Mouse (Mus musculus) embryonic stem cell, embryonic (primary cell): ENCODE measurements around the gene Trim5.
"Not testable (repeated sequence)": the region's sequence is repeated elsewhere in the genome, so short reads cannot be mapped to it uniquely, and the experiment has no call there.

Experiments used
- CTCF ChIA-PET, 4 experiments: fragments of 300-600 bp in 2 of 4; fragments of 350-600 bp in 2 of 4; sonication (Branson Sonifier 250); formaldehyde crosslinking; loops; one replicate each; lab custom pipeline; 2022; ENCODE audit warnings: inconsistent platforms in 2 of 4; lab: Charles Lee
- POLR2A ChIA-PET, 4 experiments: fragments of 300-600 bp in 2 of 4; fragments of 350-600 bp in 2 of 4; sonication (Branson Sonifier 250); formaldehyde crosslinking; loops; one replicate each; lab custom pipeline; 2022; ENCODE audit warnings: antibody characterized with exemption in 4 of 4, inconsistent platforms in 1 of 4; lab: Charles Lee

Trim5 gene

DNA sequence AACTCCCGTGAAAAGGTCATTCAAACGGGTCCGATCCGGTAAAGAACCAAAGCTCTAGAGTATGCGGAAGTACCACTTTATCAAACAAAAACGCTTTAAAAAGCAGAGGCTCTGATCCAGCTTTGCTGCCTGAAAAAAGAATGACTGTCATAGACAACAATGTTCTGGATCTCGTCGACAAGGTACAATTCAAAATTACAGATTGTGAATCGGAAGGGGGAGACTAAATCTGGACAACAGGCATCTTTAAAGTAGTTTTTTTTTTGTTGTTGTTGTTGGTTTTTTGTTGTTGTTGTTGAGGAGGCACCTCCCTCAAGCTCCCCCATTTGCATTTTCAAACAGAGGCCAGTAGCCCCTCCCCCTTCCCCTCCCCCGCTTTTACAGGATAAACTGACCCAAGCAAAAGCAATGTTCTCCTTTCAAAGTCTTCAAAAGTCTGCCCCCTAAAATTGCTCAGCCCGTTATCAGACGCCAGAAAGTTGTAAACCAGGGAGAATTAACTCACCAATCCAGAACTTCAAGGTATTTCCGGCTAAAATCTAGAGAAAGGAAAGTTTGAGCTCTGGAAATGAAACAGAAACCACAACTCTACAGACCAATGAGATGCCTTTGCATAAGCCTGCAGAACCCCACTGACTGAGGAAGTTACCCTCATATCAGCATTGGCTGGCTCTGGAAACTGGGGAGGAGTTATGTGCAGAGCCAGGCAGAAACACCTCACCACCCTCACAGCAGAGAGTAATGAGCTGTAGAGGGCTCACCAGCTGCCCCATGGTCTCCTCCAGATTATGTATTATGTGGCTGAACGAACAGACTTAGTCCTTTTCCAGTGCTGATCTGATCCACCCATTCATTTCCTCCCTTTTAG is at the start of gene Trim5:
Trim5 (minus strand) TSS at position 519 of the 868 bp plus-strand sequence.
- POLR2A ChIA-PET, result interaction anchor here in 1 of 4 experiments (0.6 kb wide), 2 partner anchors 58 to 211 kb away, joined by 3 read pairs; no protein-coding TSS in a partner anchor
- CTCF ChIA-PET, result not testable (repeated sequence)

- CTCF ChIA-PET, POLR2A ChIA-PET: not testable (repeated sequence)
Measured at GRCm38 (mm10) chr7:104335547-104335946, 47.7 kb upstream of the Trim5 start.

DNA sequence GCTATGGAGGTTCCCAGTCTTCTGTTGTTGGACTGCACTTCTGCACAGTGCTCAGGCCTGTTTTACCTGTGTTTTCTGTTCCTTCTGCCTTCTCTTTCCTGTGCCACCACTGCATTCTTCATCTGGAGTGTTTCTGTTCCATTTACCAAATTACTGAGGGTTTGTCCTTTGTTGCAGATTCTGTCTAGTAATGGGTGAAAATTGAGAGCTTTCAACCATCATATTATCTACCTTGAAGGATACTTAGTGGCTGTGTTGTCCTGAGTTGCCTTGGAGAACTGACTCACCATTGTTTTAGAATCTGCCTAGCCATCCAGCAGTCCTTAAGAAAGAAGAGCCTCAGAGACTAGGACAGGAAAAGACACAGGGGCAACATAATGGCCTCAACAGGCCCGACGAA is 41.3 kb upstream of the Trim5 start, which contains the start of gene Trim34b:
Trim34b (plus strand) TSS at position 301 of the 400 bp plus-strand sequence.
- POLR2A ChIA-PET, CTCF ChIA-PET: not testable (repeated sequence)

DNA sequence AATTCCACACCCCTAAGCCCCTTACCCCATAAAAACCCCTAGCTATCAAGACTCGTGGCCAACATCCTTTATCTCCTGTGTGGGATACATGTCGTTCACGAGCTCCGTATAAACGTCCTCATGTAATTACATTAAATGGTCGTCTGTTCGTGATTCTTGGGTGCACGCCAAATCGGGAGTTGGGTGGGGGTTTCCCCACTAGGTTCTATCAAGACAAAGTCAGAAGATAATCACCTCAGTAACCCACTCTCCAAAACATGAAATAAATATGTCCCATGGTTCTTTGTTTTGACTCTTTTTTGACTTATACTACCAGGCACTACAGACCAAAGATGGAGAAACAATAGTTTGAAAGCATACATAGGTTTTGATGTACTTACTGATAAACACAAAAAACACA is 34.1 kb upstream of the Trim5 start:
- POLR2A ChIA-PET, result no interaction called here
- CTCF ChIA-PET, result no interaction called here

DNA sequence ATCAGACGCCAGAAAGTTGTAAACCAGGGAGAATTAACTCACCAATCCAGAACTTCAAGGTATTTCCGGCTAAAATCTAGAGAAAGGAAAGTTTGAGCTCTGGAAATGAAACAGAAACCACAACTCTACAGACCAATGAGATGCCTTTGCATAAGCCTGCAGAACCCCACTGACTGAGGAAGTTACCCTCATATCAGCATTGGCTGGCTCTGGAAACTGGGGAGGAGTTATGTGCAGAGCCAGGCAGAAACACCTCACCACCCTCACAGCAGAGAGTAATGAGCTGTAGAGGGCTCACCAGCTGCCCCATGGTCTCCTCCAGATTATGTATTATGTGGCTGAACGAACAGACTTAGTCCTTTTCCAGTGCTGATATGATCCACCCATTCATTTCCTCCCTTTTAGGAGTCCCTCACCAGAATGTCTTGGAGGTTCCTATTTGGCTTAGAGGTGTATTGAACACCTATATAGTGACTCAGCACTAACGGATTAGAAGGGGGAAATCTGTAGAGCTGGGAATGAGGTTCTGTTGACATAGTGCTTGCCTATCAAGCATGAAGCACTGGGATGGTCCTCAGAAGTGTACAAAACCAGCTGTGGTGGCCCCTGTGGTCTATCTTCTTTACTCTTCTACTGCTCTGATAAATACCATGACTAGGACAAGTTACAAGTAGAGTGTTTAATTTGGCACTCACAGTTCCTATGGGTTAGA is 27.6 kb upstream of the Trim5 start, which contains the start of gene Trim12a:
Trim12a (minus strand) TSS at position 98 of the 712 bp plus-strand sequence.
- POLR2A ChIA-PET, result interaction anchor here in 1 of 4 experiments (1.2 to 2.5 kb wide), 3 partner anchors 16 to 96 kb away, joined by 4 to 11 read pairs (median 5); no protein-coding TSS in a partner anchor
- CTCF ChIA-PET, result not testable (repeated sequence)

DNA sequence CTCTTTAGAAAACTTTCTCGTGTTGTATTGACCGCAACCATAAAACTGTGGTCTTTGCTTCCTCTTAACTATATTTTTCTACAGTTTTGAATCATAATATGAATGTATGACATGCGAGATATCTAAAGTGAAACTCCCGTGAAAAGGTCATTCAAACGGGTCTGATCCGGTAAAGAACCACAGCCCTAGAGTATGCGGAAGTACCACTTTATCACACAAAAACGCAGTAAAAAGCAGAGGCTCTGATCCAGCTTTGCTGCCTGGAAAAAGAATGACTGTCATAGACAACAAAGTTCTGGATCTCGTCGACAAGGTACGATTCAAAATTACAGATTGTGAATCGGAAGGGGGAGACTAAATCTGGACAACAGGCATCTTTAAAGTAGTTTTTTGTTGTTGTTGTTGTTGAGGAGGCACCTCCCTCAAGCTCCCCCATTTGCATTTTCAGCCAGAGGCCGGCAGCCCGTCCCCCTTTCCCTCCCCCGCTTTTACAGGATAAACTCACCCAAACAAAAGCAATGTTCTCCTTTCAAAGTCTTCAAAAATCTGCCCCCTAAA is 27.0 kb upstream of the Trim5 start:
- CTCF ChIA-PET, result no interaction called here

DNA sequence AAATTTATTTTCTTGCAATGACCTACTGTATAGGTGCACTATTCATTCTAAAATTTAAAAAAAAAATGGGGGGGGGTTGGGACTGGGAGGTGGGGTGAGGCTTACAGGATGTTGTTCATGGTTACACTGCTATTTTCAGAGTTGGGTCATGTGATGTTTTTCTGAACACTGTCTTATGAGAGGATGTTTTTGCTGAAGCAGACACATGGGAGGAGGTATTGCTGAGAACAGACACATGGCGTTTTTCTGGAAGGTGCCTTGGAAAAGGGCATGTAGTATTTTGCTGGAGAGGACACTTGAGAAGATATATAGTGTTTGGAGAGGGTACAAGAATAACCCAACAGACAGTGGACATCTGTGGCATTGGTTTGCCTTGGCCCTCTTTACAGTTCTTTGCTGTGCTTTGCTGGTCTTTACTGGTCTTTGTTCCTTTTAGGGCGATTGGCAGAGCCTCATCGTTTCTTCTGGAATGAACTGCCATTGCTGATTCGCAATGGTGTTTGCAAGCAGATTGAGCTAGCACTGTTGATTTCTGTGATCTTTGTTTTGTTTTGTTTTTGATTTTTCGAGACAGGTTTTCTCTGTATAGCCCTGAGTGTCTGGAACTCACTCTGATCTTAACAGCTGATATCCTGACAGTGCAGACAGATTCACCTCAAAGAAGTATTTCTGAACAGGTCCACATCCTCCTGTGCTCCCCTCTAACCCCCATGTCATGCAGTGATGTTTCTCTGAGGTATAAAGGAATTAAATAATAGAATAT is 3.9 kb upstream of the Trim5 start:
- ChIA-PET POLR2A (no interaction called here), CTCF (no interaction called here)

More for the DNA sequence above, 27.0 kb upstream of the Trim5 start:
- POLR2A ChIA-PET, result interaction anchor here in 1 of 4 experiments (1.2 to 2.5 kb wide), 2 partner anchors 16 to 95 kb away, joined by 5 to 11 read pairs; no protein-coding TSS in a partner anchor

DNA sequence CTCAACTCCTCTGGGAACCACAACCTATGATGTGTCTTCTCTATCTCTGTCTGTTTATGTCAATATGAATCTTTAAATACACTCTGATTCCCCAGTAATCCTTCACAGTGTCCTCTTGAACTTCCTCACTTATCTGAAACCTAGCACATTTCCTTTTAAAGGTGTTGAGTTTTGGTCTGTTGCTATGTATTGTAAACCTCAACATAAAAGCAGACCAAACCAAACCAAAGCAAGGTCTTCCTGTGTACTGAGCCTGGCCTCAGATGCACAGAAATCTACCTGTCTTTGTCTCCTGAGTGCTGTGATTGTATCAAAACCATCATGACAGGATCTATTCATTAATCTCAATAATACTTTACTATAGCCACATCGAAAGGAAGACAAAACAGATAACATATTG is 2.7 kb upstream of the Trim5 start:
- CTCF ChIA-PET, result no interaction called here
- POLR2A ChIA-PET, result interaction anchor here in 1 of 4 experiments (0.5 kb wide), 1 partner anchor 63 kb away, joined by 4 read pairs; no protein-coding TSS in a partner anchor

GRCm38 (mm10) chr7:104279361-104279760 is 8.5 kb downstream of the Trim5 start:
- POLR2A ChIA-PET, CTCF ChIA-PET: not testable (repeated sequence)

DNA sequence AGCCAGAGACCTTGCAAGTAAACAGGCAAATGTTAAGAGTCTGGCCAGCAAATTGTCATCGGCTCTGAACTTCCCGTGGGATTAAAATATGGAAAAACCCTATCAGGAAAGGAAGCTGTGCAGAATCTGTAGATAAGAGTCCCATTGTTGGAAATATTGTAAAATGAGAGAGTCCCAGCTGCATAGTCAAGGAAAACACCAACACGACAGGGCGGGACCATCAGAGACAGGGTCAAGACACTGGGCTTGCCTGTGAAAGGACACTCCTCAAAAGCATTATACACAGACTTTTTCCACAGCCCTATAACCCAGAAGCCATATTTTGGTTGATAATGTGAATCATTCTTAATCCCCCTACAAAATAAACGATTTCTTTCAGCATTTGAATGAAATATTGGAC is 22.6 kb downstream of the Trim5 start:
- CTCF ChIA-PET, POLR2A ChIA-PET: not testable (repeated sequence)

DNA sequence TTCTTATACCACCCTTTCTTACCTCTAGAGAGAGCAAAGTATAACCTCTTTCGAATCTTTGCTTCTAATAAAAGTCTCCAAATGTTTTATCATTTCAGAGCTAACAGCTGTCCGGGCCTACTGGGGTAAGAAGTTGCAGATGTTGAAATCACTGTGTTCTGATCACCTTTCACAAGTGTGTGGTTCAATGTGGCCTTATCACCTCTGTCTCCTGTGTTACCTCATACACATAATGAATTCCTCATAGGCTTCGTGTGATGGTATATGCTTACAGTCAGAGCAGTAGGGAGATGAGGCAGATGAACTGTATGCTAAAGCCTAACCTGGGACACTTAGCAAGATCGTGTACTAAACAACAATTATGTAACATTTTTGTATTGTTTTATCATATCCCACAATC is 27.5 kb downstream of the Trim5 start:
- POLR2A ChIA-PET, CTCF ChIA-PET: not testable (repeated sequence)

GRCm38 (mm10) chr7:104244287-104245181 is 43.4 kb downstream of the Trim5 start, which contains the start of gene Trim34a:
Gene Trim34a (plus strand): TSS chr7:104244457.
- ChIA-PET POLR2A (interaction anchor here (0.6 to 2.8 kb wide), 17 partner anchors 9 to 679 kb away, joined by 3 to 20 read pairs (median 4); partner anchors contain the start of gene Trim6 (in 2 of the 4)), CTCF (interaction anchor here (0.6 to 1.4 kb wide), 4 partner anchors 9 to 47 kb away, joined by 3 to 5 read pairs (median 4); no protein-coding TSS in a partner anchor)

DNA sequence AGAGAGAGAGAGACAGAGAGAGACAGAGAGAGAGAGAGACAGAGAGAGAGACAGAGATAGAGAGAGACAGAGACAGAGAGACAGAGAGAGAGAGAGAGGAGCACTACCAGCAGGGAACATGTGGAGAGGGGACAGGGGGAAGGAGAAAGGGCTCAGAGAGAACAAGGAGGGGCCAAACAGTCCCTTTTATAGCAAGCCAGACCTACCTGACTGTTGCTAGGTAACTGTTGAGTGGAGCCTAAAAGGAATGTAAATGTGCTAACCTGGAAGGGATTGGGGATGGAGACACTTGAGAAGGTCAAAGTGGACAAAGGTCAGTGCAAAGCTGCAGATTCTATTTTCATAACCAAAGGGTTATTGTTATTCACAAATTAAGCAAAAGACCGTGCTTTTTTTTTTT is 44.3 kb downstream of the Trim5 start:
- POLR2A ChIA-PET, result interaction anchor here (0.6 to 2.8 kb wide), 16 partner anchors 8 to 200 kb away, joined by 3 to 20 read pairs (median 4); partner anchors contain the start of gene Trim6 (in 2 of the 4)
- CTCF ChIA-PET, result interaction anchor here in 3 of 4 experiments (0.6 to 1.4 kb wide), 4 partner anchors 8 to 18 kb away, joined by 3 to 5 read pairs (median 4); no protein-coding TSS in a partner anchor

GRCm38 (mm10) chr7:104240857-104241256 is 47.0 kb downstream of the Trim5 start:
- ChIA-PET CTCF (interaction anchor here in 2 of 4 experiments (0.7 to 0.8 kb wide), 2 partner anchors 9 to 19 kb away, joined by 4 to 8 read pairs; no protein-coding TSS in a partner anchor), POLR2A (interaction anchor here in 2 of 4 experiments (0.7 to 1.3 kb wide), 2 partner anchors 21 to 24 kb away, joined by 3 to 4 read pairs; no protein-coding TSS in a partner anchor)

- ChIA-PET CTCF (interaction anchor here in 2 of 4 experiments (1.0 to 1.8 kb wide), 4 partner anchors 10 to 26 kb away, joined by 3 to 4 read pairs (median 4); partner anchors contain the start of genes Trim34a (in 1 of the 2) and Trim6 (in 1 of the 2)), POLR2A (interaction anchor here in 3 of 4 experiments (1.0 to 2.3 kb wide), 6 partner anchors 10 to 14 kb away, joined by 3 to 14 read pairs (median 8); partner anchors contain the start of genes Trim34a (in 1 of the 3) and Trim6 (in 1 of the 3))
Measured at GRCm38 (mm10) chr7:104231203-104231602, 56.7 kb downstream of the Trim5 start.
